Mouse (Mus musculus) right cerebral cortex, postnatal 4 days (tissue): ENCODE data around the gene Ifi204.
"Not testable (repeated sequence)": the region's sequence is repeated elsewhere in the genome, so short reads cannot be mapped to it uniquely, and the experiment has no call there.

ENCODE experiments used
- DNase-seq: peaks from one replicate; pipeline ENCODE4 v3.0.0-alpha.2; 2022

Ifi204 gene

GRCm38 (mm10) chr1:173766848-173767617, at the start of gene Ifi204:
Gene Ifi204 (minus strand): TSS chr1:173766943.
- DNase-seq = not testable (repeated sequence)

- DNase-seq = not testable (repeated sequence)
Observed at GRCm38 (mm10) chr1:173809294-173809693, 42.6 kb upstream of the Ifi204 start.

DNA sequence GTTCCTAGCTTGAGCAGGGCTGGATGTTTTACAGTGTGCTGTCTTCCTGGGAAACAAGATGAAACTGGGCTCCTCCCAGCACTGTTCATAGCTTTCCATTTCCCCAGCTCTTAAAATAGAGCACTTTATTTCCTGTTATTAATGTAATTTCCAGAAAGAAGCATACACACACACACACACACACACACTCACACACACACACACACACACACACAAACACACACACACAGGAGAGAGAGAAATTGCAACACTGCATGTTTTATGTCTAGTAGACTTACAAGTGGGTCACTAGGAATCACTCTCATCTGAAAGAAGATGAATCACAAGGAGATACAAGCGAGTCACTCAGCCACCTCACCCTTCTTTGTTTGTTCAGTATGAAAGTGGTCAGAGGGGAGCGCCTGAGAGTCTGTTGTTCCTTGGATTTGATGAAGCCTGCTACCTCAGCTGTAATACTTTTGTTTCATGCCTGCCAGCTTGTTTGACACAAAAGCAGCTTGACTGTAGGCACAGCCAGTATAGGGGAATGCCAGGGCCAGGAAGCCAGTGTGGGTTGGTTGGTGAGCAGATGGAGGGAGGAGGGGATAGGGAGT, 36.0 kb upstream of the Ifi204 start:
- not testable (repeated sequence) for DNase-seq

GRCm38 (mm10) chr1:173802207-173802606, 35.5 kb upstream of the Ifi204 start:
- not testable (repeated sequence) for DNase-seq

GRCm38 (mm10) chr1:173801791-173802190, 35.0 kb upstream of the Ifi204 start:
- not testable (repeated sequence) for DNase-seq

DNA sequence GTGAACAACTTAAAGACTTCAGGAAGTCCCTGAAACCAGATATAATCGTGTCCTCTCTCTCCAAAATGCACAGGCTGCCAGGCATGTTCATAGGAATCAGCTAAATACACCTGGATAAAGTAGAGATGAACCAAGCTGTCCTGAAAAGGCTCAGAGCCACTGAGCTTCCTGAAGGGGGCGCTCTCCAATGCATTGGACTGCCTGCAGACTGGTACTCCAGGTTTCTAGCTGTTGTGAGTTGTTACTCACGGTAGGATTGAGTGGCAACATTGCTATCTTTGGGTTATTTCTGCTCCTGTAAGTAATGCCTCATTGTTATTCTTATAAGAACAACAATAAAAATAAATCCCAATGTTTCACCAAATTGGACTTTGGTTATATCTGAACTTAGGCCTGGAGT, 6.7 kb upstream of the Ifi204 start:
- DNase-seq = not testable (repeated sequence)

DNA sequence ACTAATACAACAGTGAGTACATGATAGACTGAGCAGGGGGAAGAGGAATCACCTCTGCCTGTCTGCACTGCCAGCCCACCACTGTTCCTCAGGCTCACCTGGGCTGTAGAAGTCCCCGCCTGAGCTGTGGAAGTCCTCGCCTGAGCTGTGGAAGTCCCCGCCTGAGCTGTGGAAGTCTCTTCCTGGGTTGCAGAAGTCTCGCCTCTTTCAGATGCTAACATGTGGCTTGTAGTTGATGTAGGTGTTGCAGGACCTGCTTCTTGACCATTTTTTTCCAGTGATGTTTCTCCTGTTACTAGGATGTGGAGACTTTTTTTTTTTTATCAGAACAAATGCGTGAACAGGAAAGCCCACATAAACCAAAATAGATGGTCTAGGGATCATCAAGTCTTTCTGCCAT, 6.7 kb downstream of the Ifi204 start:
- DNase-seq = not testable (repeated sequence)

DNA sequence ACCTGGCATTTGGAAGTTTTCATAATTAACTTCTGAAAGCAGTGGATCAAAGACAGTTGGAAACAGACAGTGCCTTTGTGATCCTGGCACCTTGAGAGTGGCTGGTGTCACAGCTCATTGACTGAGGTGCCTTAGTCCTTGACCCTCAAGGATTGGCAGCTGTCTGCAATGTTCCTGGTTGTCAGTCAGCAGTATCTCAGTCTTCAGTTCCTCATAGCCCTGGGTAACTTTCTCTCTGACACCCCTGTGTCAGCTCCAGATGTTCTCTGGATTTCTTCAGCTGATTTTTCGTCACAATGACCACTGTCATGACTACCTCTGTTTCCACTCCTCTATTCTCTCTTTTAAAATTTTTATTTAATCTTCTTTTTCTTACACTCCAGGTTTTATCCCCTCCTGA, 24.5 kb downstream of the Ifi204 start:
- DNase-seq = no peak

DNA sequence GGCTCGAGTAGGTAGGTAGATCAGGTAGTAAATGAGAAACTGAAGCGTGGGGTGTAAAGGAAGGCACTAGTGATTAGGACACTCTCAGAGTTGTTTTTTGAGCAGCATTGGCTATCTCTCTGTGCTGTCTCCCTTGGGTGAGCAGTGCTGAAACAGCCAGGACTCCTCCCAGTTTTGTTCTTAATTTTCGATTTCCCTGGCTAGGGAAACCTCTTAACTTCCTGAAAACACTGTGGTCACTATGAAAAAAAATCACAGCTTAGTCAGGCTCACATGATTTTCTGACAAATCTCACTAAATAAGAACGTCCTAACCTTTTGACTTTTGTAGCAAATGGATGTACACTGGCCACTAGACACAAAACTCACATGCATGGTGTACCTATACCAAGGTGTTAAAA, 25.1 kb downstream of the Ifi204 start, which contains the start of gene Ifi207:
Gene Ifi207, minus strand, starts transcription at position 92 of the 400 bp plus-strand sequence.
- DNase-seq = no peak

DNA sequence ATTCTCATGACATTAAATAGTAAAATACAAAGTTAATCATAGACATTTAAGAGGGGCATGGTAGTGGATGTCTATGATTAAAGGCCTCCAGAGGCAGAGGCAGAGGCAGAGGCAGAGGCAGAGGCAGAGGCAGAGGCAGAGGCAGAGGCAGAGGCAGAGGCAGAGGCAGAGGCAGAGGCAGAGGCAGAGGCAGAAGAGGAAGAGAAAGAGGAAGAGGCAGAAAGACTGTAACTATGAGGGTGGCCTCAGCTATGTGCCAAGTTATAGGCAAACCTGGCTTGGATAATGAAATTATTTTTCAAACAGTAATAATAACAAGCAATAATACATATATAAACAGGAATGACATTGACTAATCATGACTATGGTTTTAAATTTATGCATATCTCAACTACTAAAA, 26.2 kb downstream of the Ifi204 start:
- DNase-seq = no peak

DNA sequence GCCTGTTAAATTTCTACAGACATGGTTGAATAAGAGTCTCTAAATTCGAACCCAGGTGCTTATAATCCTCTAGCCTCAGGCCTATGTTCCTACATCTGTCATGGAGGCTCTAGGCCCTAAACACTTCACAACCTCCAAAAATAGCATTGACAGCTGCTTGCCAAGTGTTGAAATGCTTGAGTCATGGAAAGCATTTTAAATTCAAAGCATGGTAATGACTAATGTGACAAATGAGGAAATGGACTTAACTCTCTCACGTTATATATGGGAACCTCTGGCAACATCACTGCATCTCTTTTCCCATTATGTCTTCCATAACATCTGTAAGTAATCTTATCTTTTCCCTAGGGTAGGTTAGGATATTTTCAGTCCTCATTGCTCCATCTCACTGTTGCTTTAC, 29.8 kb downstream of the Ifi204 start:
- DNase-seq = no peak

- DNase-seq = not testable (repeated sequence)
Observed at GRCm38 (mm10) chr1:173735015-173735414, 31.7 kb downstream of the Ifi204 start.

DNA sequence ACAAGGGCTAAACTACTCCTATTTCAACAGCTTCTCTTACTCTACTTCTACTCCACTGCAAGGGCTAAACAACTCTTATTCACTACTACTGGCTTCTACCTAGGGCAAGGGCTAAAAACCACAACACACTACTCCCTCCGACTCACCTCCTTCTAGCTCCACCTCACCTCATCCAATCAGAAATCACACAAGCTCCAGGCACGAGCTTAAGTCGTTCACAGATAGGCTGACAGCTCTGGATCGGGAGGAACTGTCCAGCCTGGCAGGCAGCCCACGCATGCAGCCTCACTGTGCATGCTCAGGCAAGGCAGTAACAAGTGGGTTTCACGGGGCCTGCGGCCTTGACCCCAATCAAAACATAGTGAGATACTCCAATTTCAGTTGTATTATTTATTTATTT, 33.5 kb downstream of the Ifi204 start:
- DNase-seq = no peak
